Mouse (Mus musculus): ENCODE measurements at regions not wholly inside any gene's neighbourhood (a gene's known extent, or its start where the extent isn't known, plus 50 kb on each side); places are given as distances from the start of the nearest gene placed in this dataset.

- TF ChIP-seq CTCF (IDR thresholded peaks at IDR 0.05; ENCODE audit: low read depth, low read length) = no peak
- no peak for TF ChIP-seq POLR2A (IDR thresholded peaks at IDR 0.05; ENCODE audit: borderline replicate concordance, low read depth, low read length)
Measured at GRCm38 (mm10) chr14:64595523-64595889, 491.4 kb downstream of the Prss52 start.

Data from bone marrow macrophage, adult 2 months (primary cell).